Comparison of ENCODE assay signal across 8 mouse cellular contexts in the genomic region with DNA sequence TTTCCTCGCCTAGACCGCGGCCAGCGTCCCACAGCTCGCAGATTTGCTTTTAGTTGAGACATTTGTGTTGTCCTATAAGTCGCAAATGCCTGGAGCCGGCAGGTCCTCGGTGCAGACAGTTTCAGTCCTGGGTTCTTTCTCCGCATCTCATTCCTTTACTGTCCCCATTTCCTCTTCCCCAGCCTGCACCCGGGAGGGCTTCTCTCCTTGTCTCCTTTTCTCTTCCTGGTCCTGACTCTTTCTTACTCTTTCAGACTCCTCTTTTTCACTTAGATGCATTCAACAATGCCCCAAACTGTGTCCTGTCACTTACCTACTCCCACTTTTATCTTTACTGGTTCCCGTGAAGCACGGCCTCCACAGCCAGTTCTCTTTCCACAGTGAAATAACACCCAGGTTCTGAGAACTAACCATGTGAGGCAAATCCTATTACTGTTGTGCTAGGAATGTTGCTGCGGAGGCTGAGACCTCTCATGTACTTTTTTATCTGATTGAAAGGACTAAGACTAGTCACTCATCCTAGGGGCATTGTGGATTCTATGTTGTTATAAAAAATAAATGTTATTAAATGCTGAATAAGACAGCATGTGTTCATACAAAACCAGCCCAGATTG. TPM values are rescaled to one million over a fixed set of nuclear protein-coding genes. Genes with fewer than 3 reads are reported as not detected.
DNase-seq lines count a peak whose midpoint lies in the region; ATAC-seq and TF ChIP-seq lines count a peak whose summit lies in the region.

No protein-coding gene starts in this region.

- H3K27ac ChIP-seq in heart, adult 2 months = peak overlapping the region; percentile 95
- H3K27ac ChIP-seq in ES-Bruce4 (ENCODE audit: insufficient read depth, low read length) = peak overlapping the region; percentile 9; the same call in 1 of the 2 replicates
- peak overlapping the region; percentile 82 for H3K27ac ChIP-seq in forebrain, embryonic 11.5 days (ENCODE audit: low read depth, low read length)
- peak overlapping the region; percentile 88 for H3K27ac ChIP-seq in liver, embryonic 11.5 days (ENCODE audit: low read depth, low read length)
- peak overlapping the region; percentile 97 for H3K27ac ChIP-seq in stomach, embryonic 16.5 days (ENCODE audit: low read length)

- H3K27me3 ChIP-seq in heart, adult 2 months (ENCODE audit: control insufficient read depth, insufficient read depth, low read length) = no peaks in the 10 kb centered on the region
- no peaks in the 10 kb centered on the region for H3K27me3 ChIP-seq in ES-Bruce4 (ENCODE audit: control insufficient read depth, insufficient read depth, low read length, poor library complexity, severe bottlenecking)
- no peaks in the 10 kb centered on the region for H3K27me3 ChIP-seq in forebrain, embryonic 11.5 days (ENCODE audit: control insufficient read depth, insufficient read depth, low read length)
- H3K27me3 ChIP-seq in liver, embryonic 11.5 days (replicated peaks; ENCODE audit: control insufficient read depth, insufficient read depth, low read length) = no peaks in the 10 kb centered on the region
- no peaks in the 10 kb centered on the region for H3K27me3 ChIP-seq in stomach, embryonic 16.5 days (ENCODE audit: control insufficient read depth, insufficient read depth, low read length)

- TF ChIP-seq CTCF in heart, adult 2 months (IDR thresholded peaks at IDR 0.05) = no peak
- TF ChIP-seq CTCF in ES-Bruce4 (IDR thresholded peaks at IDR 0.05; ENCODE audit: low read depth, low read length) = no peak

- H3K4me1 ChIP-seq in heart, adult 2 months (ENCODE audit: control insufficient read depth, insufficient read depth, low read length) = peaks cover 2% of the 10 kb centered on the region; the same call in 1 of the 2 replicates
- H3K4me1 ChIP-seq in ES-Bruce4 (ENCODE audit: control insufficient read depth, insufficient read depth, low read length) = no peaks in the 10 kb centered on the region
- H3K4me1 ChIP-seq in forebrain, embryonic 11.5 days (replicated peaks; ENCODE audit: control insufficient read depth, insufficient read depth, low read length) = peaks cover 3% of the 10 kb centered on the region; the same call in 1 of the 2 replicates
- peaks cover 2% of the 10 kb centered on the region; the same call in 1 of the 2 replicates for H3K4me1 ChIP-seq in liver, embryonic 11.5 days (replicated peaks; ENCODE audit: control insufficient read depth, insufficient read depth, low read length)
- H3K4me1 ChIP-seq in stomach, embryonic 16.5 days (ENCODE audit: control insufficient read depth, insufficient read depth, low read length) = peaks cover 5% of the 10 kb centered on the region

- no peak for TF ChIP-seq EP300 in heart, adult 2 months (IDR thresholded peaks at IDR 0.05; ENCODE audit: insufficient read depth, low read depth, low read length)
- TF ChIP-seq EP300 in ES-Bruce4 (IDR thresholded peaks at IDR 0.05; ENCODE audit: insufficient read depth, low read depth, low read length) = no peak

- peak overlapping the region; percentile 60 for H3K4me2 ChIP-seq in forebrain, embryonic 11.5 days (ENCODE audit: low read depth, low read length, severe bottlenecking)
- H3K4me2 ChIP-seq in liver, embryonic 11.5 days = peak overlapping the region; percentile 77
- peak overlapping the region; percentile 68 for H3K4me2 ChIP-seq in stomach, embryonic 16.5 days (ENCODE audit: low read depth, low read length)

- WGBS in heart, adult 2 months = 0% methylated on average over 13 of the region's 13 CpGs
- 2% methylated on average over 13 of the region's 13 CpGs for WGBS in forebrain, embryonic 11.5 days
- WGBS in liver, embryonic 11.5 days = under 1% methylated on average over 13 of the region's 13 CpGs
- WGBS in stomach, embryonic 16.5 days = 2% methylated on average over 13 of the region's 13 CpGs

- H3K9me3 ChIP-seq in ES-Bruce4 (replicated peaks; ENCODE audit: control insufficient read depth, insufficient read depth, low read length, poor library complexity, severe bottlenecking) = no peaks in the 10 kb centered on the region
- H3K9me3 ChIP-seq in forebrain, embryonic 11.5 days (ENCODE audit: control insufficient read depth, low read length) = no peaks in the 10 kb centered on the region
- H3K9me3 ChIP-seq in liver, embryonic 11.5 days (ENCODE audit: control insufficient read depth, low read length) = no peaks in the 10 kb centered on the region
- no peaks in the 10 kb centered on the region for H3K9me3 ChIP-seq in stomach, embryonic 16.5 days (replicated peaks; ENCODE audit: control insufficient read depth, low read length)

- ATAC-seq in forebrain, embryonic 11.5 days (replicated peaks; ENCODE audit: low FRiP score) = no peak; the same call in 1 of the 2 replicates
- ATAC-seq in liver, embryonic 11.5 days (replicated peaks; ENCODE audit: low FRiP score) = peak; percentile 46
- ATAC-seq in stomach, embryonic 16.5 days (ENCODE audit: insufficient read depth, low FRiP score) = no peak

- peak overlapping the region; percentile 98 for H3K9ac ChIP-seq in heart, adult 2 months (ENCODE audit: low read depth, low read length)
- H3K9ac ChIP-seq in ES-Bruce4 (ENCODE audit: low read depth, poor library complexity, severe bottlenecking) = peak overlapping the region; percentile 53
- peak overlapping the region; percentile 93 for H3K9ac ChIP-seq in forebrain, embryonic 11.5 days (ENCODE audit: low read length)
- peak overlapping the region; percentile 79 for H3K9ac ChIP-seq in liver, embryonic 11.5 days (ENCODE audit: low read depth, low read length)
- H3K9ac ChIP-seq in stomach, embryonic 16.5 days (ENCODE audit: low read length) = peak overlapping the region; percentile 98

- peaks cover 4% of the 10 kb centered on the region; the same call in 1 of the 2 replicates for H3K36me3 ChIP-seq in heart, adult 2 months (ENCODE audit: control insufficient read depth, insufficient read depth, low read length)
- H3K36me3 ChIP-seq in ES-Bruce4 (ENCODE audit: control insufficient read depth, insufficient read depth, low read length, poor library complexity, severe bottlenecking) = no peaks in the 10 kb centered on the region
- no peaks in the 10 kb centered on the region for H3K36me3 ChIP-seq in forebrain, embryonic 11.5 days (ENCODE audit: control insufficient read depth, insufficient read depth, low read length)
- no peaks in the 10 kb centered on the region for H3K36me3 ChIP-seq in liver, embryonic 11.5 days (ENCODE audit: control insufficient read depth, insufficient read depth, low read length)
- H3K36me3 ChIP-seq in stomach, embryonic 16.5 days (ENCODE audit: control insufficient read depth, insufficient read depth, low read length) = no peaks in the 10 kb centered on the region

- H3K79me2 ChIP-seq in heart, adult 2 months (replicated peaks; ENCODE audit: control insufficient read depth, insufficient read depth, low read length) = no peaks in the 10 kb centered on the region

- intact Hi-C loops in heart, adult 2 months (cut with DNase I) = no loop called here

- no peak for TF ChIP-seq POLR2A in heart, adult 2 months (IDR thresholded peaks at IDR 0.05; ENCODE audit: insufficient read depth, low read depth, low read length)
- no peak for TF ChIP-seq POLR2A in ES-Bruce4 (IDR thresholded peaks at IDR 0.05; ENCODE audit: insufficient read depth, low read length)

- H3K4me3 ChIP-seq in heart, adult 2 months = peak overlapping the region; percentile 78
- peak overlapping the region; percentile 83 for H3K4me3 ChIP-seq in ES-Bruce4 (ENCODE audit: low read depth, low read length)
- H3K4me3 ChIP-seq in forebrain, embryonic 11.5 days (ENCODE audit: low read depth, low read length) = peak overlapping the region; percentile 79
- peak overlapping the region; percentile 70 for H3K4me3 ChIP-seq in liver, embryonic 11.5 days (ENCODE audit: low read depth, low read length)
- H3K4me3 ChIP-seq in stomach, embryonic 16.5 days (replicated peaks; ENCODE audit: low read length) = peak overlapping the region; percentile 95

- no peak for DNase-seq in heart, adult 2 months
- DNase-seq in heart, adult 9 months (ENCODE audit: low spot score in 2 of 2) = no peak
- DNase-seq in forebrain, embryonic 11.5 days (ENCODE audit: low spot score) = no peak
- no peak for DNase-seq in liver, embryonic 11.5 days (ENCODE audit: low spot score)
- no peak for DNase-seq in thymus, adult 18-20 months
- DNase-seq in cerebellum, postnatal 10 days = no peak

RNA-seq across cellular contexts. Expression of gene Wdr11, which starts 0.6 kb away (rescaled TPM):
- total RNA-seq in heart, adult 2 months (2021) = 10 to 100 TPM; 19.9 to 20.7 TPM
- polyA plus RNA-seq in heart, adult 2 months (2012; rRNA removed) = 13.0 and 17.3 TPM in 2 replicates
- 28.0 and 29.3 TPM in 2 replicates for polyA plus RNA-seq in ES-Bruce4 (2011; ENCODE audit: insufficient read depth, insufficient read length, low read depth, missing spikeins)
- polyA plus RNA-seq in forebrain, embryonic 11.5 days (2014; fragmentation: Nextera tagmentation; extraction: Ambion mirVana) = 37.0 and 39.0 TPM in 2 replicates
- polyA plus RNA-seq in liver, embryonic 11.5 days (2014; fragmentation: Nextera tagmentation; extraction: Ambion mirVana) = 30.1 and 30.4 TPM in 2 replicates
- 37.6 and 41.7 TPM in 2 replicates for polyA plus RNA-seq in stomach, embryonic 16.5 days (2015; fragmentation: Nextera tagmentation; extraction: Ambion mirVana)

Comparison
In these comparisons a context has a peak if more than half of its experiments do, and no peak if none do; other contexts are left out.
1. H3K27ac ChIP-seq: peak in every context shown above with its lines; median percentile 97 in stomach, embryonic 16.5 days; 95 in heart, adult 2 months; 88 in liver, embryonic 11.5 days; 82 in forebrain, embryonic 11.5 days; 9 in ES-Bruce4.